Mouse (Mus musculus) kidney, adult 2 months (tissue): ENCODE data around the gene Crtac1.

ENCODE experiments used
- CTCF ChIP-seq: fragments of 200-500 bp; conservative IDR thresholded peaks from 2 replicates; pipeline ENCODE4 v1.5.1; 2011; ENCODE audit warnings: low read depth, mild to moderate bottlenecking, control low read depth, low read length, moderate library complexity, mixed read lengths; ENCODE audit not compliant: insufficient read depth, insufficient read length
- POLR2A ChIP-seq: fragments of 200-500 bp; IDR thresholded peaks from one replicate; pipeline ENCODE4 v1.6.1; 2011; ENCODE audit warnings: low read depth, low read length, control low read depth

DNA sequence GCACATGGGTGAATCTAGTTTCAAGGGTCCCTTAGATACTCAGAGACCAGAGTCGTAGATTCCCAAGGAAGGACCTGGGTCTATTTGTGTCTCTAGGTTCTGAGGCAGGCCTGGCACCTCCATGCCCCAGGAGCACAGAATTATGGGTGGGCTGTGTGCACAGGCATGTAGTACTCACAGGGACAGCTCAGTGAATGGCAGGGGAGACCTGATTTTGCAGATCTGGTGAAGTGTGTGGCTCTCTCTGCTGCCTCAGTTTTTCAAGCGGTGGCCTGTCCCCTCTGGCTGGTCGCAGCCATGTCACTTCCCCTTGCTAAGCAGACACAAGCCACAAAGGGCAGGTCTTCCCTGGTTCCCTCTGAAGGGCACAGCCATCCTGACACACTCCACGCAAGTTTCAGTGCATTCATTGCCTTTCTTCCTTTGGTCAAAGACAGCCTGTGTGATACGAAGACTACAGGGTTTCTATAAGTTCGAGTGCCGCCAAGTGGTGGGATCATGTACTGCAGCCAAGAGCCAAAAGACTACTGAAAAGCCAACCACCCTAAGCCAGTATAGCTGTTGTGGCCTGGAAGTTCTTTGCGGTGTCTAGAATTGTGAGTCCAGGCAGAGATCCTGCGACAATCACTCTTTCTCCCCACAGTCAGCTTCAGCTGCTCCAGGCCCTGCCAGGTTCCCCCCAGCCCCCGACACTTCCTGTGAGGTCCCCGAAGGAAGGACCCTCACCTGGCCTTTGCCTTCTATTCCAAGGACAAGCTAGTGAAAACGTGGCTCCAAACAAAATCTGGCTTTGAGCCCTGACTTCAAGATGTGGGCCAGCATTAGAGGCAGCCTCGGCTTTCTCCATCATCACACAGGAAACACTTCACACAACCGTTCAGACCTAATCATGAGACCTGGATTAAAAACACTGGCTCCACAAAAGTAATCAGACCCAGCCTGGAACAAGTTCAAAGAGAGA, 159.3 kb downstream of the Crtac1 start:
- no peak for TF ChIP-seq POLR2A
- TF ChIP-seq CTCF: peak; percentile 87
